ENCODE assay signal across 1 mouse cellular context in the genomic region with DNA sequence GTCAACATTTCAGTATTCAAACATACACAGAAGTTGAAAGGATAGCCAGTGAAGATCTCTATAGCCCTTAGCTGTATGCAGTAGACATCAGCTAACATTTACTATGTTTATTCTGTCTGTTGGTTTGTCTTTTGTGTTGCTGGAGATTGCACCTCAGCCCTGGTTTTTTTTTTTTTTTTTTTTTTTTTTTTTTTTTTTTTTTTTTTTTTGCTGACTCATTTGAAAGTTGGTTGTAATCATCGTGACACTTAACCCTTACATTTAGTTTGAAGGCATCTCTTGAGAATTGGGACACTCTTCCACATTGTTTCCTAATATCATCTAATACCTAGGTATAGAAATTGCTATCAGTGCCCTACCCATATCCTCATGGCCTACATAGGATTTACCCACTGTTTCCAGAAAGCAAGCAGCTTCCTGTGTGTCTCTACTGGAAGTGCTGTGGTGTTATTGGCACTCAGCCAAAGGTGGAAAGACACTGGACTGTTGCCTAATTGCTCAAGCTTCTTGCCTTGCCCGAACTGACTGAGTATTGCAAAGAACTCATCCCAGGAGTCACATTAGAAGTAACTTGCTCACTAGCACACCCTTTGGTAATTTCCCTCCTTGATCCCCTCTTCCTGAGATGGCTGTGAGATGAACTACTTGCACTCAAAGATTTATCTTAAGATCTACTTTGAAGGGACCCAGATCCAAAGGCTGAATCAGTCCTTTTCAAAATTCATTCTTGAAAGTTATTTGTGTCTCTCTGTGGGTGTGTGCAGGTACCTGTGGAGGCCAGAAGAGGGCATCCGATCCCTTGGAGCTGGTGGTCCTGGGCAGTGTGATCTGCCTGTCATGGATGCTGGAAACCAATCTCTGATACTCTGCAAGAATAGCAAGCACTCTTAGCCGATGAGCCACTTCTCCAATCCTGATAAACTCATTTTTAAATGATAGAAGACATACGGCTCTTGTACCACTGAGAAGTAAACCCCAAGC.
TF ChIP-seq lines count a peak whose summit lies in the region.

No protein-coding gene starts in this region.

TF ChIP-seq in MEL, 35 proteins besides CTCF, POLR2A, EP300 and RAD21:
- TF ChIP-seq HCFC1 (IDR thresholded peaks at IDR 0.05; ENCODE audit: low read depth, low read length) (no peak), ZNF384 (IDR thresholded peaks at IDR 0.05; ENCODE audit: low read depth, low read length) (peak; percentile 92), JUND (IDR thresholded peaks at IDR 0.05; ENCODE audit: low read depth, low read length) (no peak), ZC3H11A (IDR thresholded peaks at IDR 0.05; ENCODE audit: low read depth, low read length) (peak; percentile 56), SMC3 (IDR thresholded peaks at IDR 0.05; ENCODE audit: low read depth, low read length) (peak; percentile 79), MAFK (IDR thresholded peaks at IDR 0.05; ENCODE audit: borderline replicate concordance, low read depth, low read length) (peak; percentile 75; the same call in 1 of the 2 replicates)
